In the genomic region with DNA sequence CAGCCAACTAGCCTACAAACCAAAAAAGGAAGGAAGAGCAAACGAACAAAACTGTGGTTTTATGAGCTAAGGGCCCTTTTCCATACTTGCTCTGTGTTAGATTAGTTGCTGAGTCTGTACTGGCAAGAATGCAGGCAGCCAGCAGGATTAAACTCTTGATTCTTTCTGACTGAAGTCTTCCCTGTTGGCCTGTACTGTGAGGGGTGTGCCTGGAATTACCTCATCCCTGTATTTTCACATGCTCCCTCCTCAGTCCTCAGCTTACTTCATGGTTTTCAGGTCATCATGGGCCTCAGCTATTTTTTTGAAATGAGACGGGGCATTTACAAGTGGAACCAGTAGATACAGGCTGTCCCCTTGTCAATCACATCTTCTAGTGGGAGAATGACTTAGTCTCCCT, we compare ENCODE assay signal across 26 mouse cellular contexts. TPM values are rescaled to one million over a fixed set of nuclear protein-coding genes. Genes with fewer than 3 reads are reported as not detected.
DNase-seq lines count a peak whose midpoint lies in the region; ATAC-seq and TF ChIP-seq lines count a peak whose summit lies in the region.
"Had no signal": no experiment of that assay in that cellular context is flagged by ENCODE, and none has a peak within 500 bp of the region (broad histone marks: within the 10 kb centered on the region; RNA-seq: fewer than 3 reads in every experiment).

No protein-coding gene starts in this region.

- peaks cover 80% of the 10 kb centered on the region for H3K36me3 ChIP-seq in forebrain, embryonic 12.5 days (replicated peaks)
- H3K36me3 ChIP-seq in forebrain, embryonic 11.5 days (ENCODE audit: control insufficient read depth, insufficient read depth, low read length) = peaks cover 13% of the 10 kb centered on the region; the same call in 1 of the 2 replicates
- peaks cover 72% of the 10 kb centered on the region for H3K36me3 ChIP-seq in limb, embryonic 14.5 days (ENCODE audit: control insufficient read depth, insufficient read depth, low read length)
- H3K36me3 ChIP-seq in limb, embryonic 10.5 days = peaks cover 91% of the 10 kb centered on the region

- TF ChIP-seq POLR2A in limb, embryonic 14.5 days (IDR thresholded peaks at IDR 0.05; ENCODE audit: borderline replicate concordance, extremely low read depth, insufficient read depth, insufficient read length) = no peak

- peaks cover 32% of the 10 kb centered on the region for H3K4me1 ChIP-seq in forebrain, embryonic 12.5 days
- peaks cover 21% of the 10 kb centered on the region for H3K4me1 ChIP-seq in forebrain, embryonic 11.5 days (replicated peaks; ENCODE audit: control insufficient read depth, insufficient read depth, low read length)
- no peaks in the 10 kb centered on the region for H3K4me1 ChIP-seq in limb, embryonic 14.5 days (ENCODE audit: control insufficient read depth, insufficient read depth, low read length)
- 0 out of 2 replicates have a peak, but pooled peaks cover 4% of the 10 kb centered on the region for H3K4me1 ChIP-seq in limb, embryonic 10.5 days

- H3K4me3 ChIP-seq in forebrain, embryonic 12.5 days (replicated peaks) = no peak overlapping the region
- no peak overlapping the region for H3K4me3 ChIP-seq in forebrain, embryonic 11.5 days (ENCODE audit: low read depth, low read length)
- H3K4me3 ChIP-seq in limb, embryonic 14.5 days (replicated peaks; ENCODE audit: low read length) = no peak overlapping the region
- H3K4me3 ChIP-seq in limb, embryonic 10.5 days = no peak overlapping the region
- H3K4me3 ChIP-seq: embryonic facial prominence, embryonic 13.5 days; erythroblast, embryonic 14.5 days; heart, embryonic 13.5 days; hindbrain, embryonic 13.5 days had no signal

- DNase-seq in forebrain, embryonic 11.5 days (ENCODE audit: low spot score) = no peak
- DNase-seq in limb, embryonic 14.5 days (ENCODE audit: low spot score) = no peak
- no peak for DNase-seq in limb, embryonic 10.5 days (ENCODE audit: low spot score)
- DNase-seq in skeletal muscle tissue, adult 2 months (ENCODE audit: low read depth, low spot score) = peak; percentile 50
- DNase-seq in layer of hippocampus, postnatal 14 days (ENCODE audit: low spot score in 2 of 2) = no peak
- DNase-seq: adrenal gland, postnatal 14 days; cerebellum, adult 11-12 months; cerebellum, adult 9-10 months; cerebellum, postnatal 25 days; gastrocnemius, postnatal 14 days; heart, postnatal 4 days had no signal

- H3K27me3 ChIP-seq in forebrain, embryonic 12.5 days = no peaks in the 10 kb centered on the region
- no peaks in the 10 kb centered on the region for H3K27me3 ChIP-seq in forebrain, embryonic 11.5 days (ENCODE audit: control insufficient read depth, insufficient read depth, low read length)
- H3K27me3 ChIP-seq in limb, embryonic 14.5 days (ENCODE audit: control insufficient read depth, insufficient read depth, low read length) = no peaks in the 10 kb centered on the region
- H3K27me3 ChIP-seq in limb, embryonic 10.5 days (ENCODE audit: low read depth, poor library complexity, severe bottlenecking) = no peaks in the 10 kb centered on the region
- H3K27me3 ChIP-seq: CH12.LX; embryonic facial prominence, embryonic 13.5 days; heart, embryonic 13.5 days; hindbrain, embryonic 13.5 days; Patski had no signal

- no peaks in the 10 kb centered on the region for H3K9me3 ChIP-seq in forebrain, embryonic 12.5 days
- no peaks in the 10 kb centered on the region for H3K9me3 ChIP-seq in forebrain, embryonic 11.5 days (ENCODE audit: control insufficient read depth, low read length)
- H3K9me3 ChIP-seq in limb, embryonic 14.5 days (ENCODE audit: control insufficient read depth, low read length) = no peaks in the 10 kb centered on the region
- H3K9me3 ChIP-seq in limb, embryonic 10.5 days (replicated peaks) = no peaks in the 10 kb centered on the region
- H3K9me3 ChIP-seq: embryonic facial prominence, embryonic 13.5 days; heart, embryonic 13.5 days; hindbrain, embryonic 13.5 days had no signal

- no peak for ATAC-seq in forebrain, embryonic 12.5 days (ENCODE audit: low FRiP score)
- no peak for ATAC-seq in forebrain, embryonic 11.5 days (replicated peaks; ENCODE audit: low FRiP score)
- peak; percentile 38; the same call in 1 of the 2 replicates for ATAC-seq in limb, embryonic 14.5 days (ENCODE audit: low FRiP score, low read depth)
- ATAC-seq: activated CD4-positive, CD25-positive, alpha-beta regulatory T cell, adult 4 months; forebrain, embryonic 14.5 days; hindbrain, postnatal 0 days; Patski had no signal

- H3K4me2 ChIP-seq in forebrain, embryonic 12.5 days = no peak overlapping the region
- no peak overlapping the region for H3K4me2 ChIP-seq in forebrain, embryonic 11.5 days (ENCODE audit: low read depth, low read length, severe bottlenecking)
- H3K4me2 ChIP-seq in limb, embryonic 14.5 days (replicated peaks; ENCODE audit: low read depth, low read length, severe bottlenecking) = no peak overlapping the region
- H3K4me2 ChIP-seq: embryonic facial prominence, embryonic 13.5 days; heart, embryonic 13.5 days; hindbrain, embryonic 13.5 days had no signal

- 77% methylated on average over 2 of the region's 2 CpGs for WGBS in forebrain, embryonic 12.5 days
- WGBS in forebrain, embryonic 11.5 days = 82% methylated on average over 2 of the region's 2 CpGs
- WGBS in limb, embryonic 14.5 days = 58% methylated on average over 2 of the region's 2 CpGs
- 87% methylated on average over 2 of the region's 2 CpGs for WGBS in limb, embryonic 10.5 days

- peak overlapping the region; percentile 93; the same call in 1 of the 2 replicates for H3K27ac ChIP-seq in forebrain, embryonic 12.5 days
- no peak overlapping the region for H3K27ac ChIP-seq in forebrain, embryonic 11.5 days (ENCODE audit: low read depth, low read length)
- no peak overlapping the region for H3K27ac ChIP-seq in limb, embryonic 14.5 days (replicated peaks; ENCODE audit: low read depth, low read length)
- no peak overlapping the region for H3K27ac ChIP-seq in limb, embryonic 10.5 days
- H3K27ac ChIP-seq: embryonic facial prominence, embryonic 13.5 days; heart, embryonic 13.5 days; hindbrain, embryonic 13.5 days; hindbrain, postnatal 0 days had no signal

- H3K9ac ChIP-seq in forebrain, embryonic 12.5 days = no peak overlapping the region
- no peak overlapping the region for H3K9ac ChIP-seq in forebrain, embryonic 11.5 days (ENCODE audit: low read length)
- no peak overlapping the region for H3K9ac ChIP-seq in limb, embryonic 14.5 days (ENCODE audit: low read depth, low read length, severe bottlenecking)
- H3K9ac ChIP-seq: embryonic facial prominence, embryonic 13.5 days; heart, embryonic 13.5 days; hindbrain, embryonic 13.5 days had no signal

RNA-seq across cellular contexts. Expression of gene Ghrh, which starts 22.1 kb away (rescaled TPM):
- 1.00 and 2.2 TPM in 2 replicates for polyA plus RNA-seq in forebrain, embryonic 12.5 days (2016; fragmentation: Nextera tagmentation; extraction: Ambion mirVana)
- 0.83 and 1.5 TPM in 2 replicates for polyA plus RNA-seq in forebrain, embryonic 11.5 days (2014; fragmentation: Nextera tagmentation; extraction: Ambion mirVana)
- polyA plus RNA-seq in limb, embryonic 14.5 days (2012; rRNA removed) = 0.54 and 0.65 TPM in 2 replicates
- polyA plus RNA-seq in limb, embryonic 14.5 days (2014; fragmentation: Nextera tagmentation; extraction: Ambion mirVana) = 0.56 TPM in 1 of 2 replicates, not detected in the other
- polyA plus RNA-seq in limb, embryonic 10.5 days (2016; fragmentation: Nextera tagmentation; extraction: Ambion mirVana) = not detected in 2 replicates
- total RNA-seq in layer of hippocampus, postnatal 14 days (2021) = not detected
- total RNA-seq: adrenal gland, adult 18-20 months; adrenal gland, postnatal 14 days; CH12.LX; gastrocnemius, postnatal 14 days; granulocyte monocyte progenitor cell, adult 5-6 weeks; heart, adult 8-10 months; heart, postnatal 4 days; hindbrain, postnatal 0 days had no signal
- polyA plus RNA-seq: activated CD4-positive, CD25-positive, alpha-beta regulatory T cell, adult 4 months; cortical plate, adult 2 months; erythroblast, embryonic 14.5 days; heart, embryonic 13.5 days; heart, postnatal 0 days; Patski had no signal

RNA-seq across cellular contexts. Expression of gene Manbal, which starts 42.2 kb away (rescaled TPM):
- 68.8 and 69.4 TPM in 2 replicates for polyA plus RNA-seq in forebrain, embryonic 12.5 days (2016; fragmentation: Nextera tagmentation; extraction: Ambion mirVana)
- 31.0 and 34.8 TPM in 2 replicates for polyA plus RNA-seq in forebrain, embryonic 11.5 days (2014; fragmentation: Nextera tagmentation; extraction: Ambion mirVana)
- polyA plus RNA-seq in limb, embryonic 14.5 days (2012; rRNA removed) = 80.4 and 82.3 TPM in 2 replicates
- 47.1 and 52.8 TPM in 2 replicates for polyA plus RNA-seq in limb, embryonic 14.5 days (2014; fragmentation: Nextera tagmentation; extraction: Ambion mirVana)
- polyA plus RNA-seq in limb, embryonic 10.5 days (2016; fragmentation: Nextera tagmentation; extraction: Ambion mirVana) = 70.0 and 70.9 TPM in 2 replicates
- 10 to 100 TPM; 69.7 to 72.9 TPM for total RNA-seq in layer of hippocampus, postnatal 14 days (2021)

RNA-seq across cellular contexts. Expression of gene Mroh8, which starts 45.9 kb away (rescaled TPM):
- polyA plus RNA-seq in forebrain, embryonic 12.5 days (2016; fragmentation: Nextera tagmentation; extraction: Ambion mirVana) = 0.67 and 0.88 TPM in 2 replicates
- 0.48 and 1.1 TPM in 2 replicates for polyA plus RNA-seq in forebrain, embryonic 11.5 days (2014; fragmentation: Nextera tagmentation; extraction: Ambion mirVana)
- polyA plus RNA-seq in limb, embryonic 14.5 days (2012; rRNA removed) = 0.18 and 0.24 TPM in 2 replicates
- 0.35 and 0.36 TPM in 2 replicates for polyA plus RNA-seq in limb, embryonic 14.5 days (2014; fragmentation: Nextera tagmentation; extraction: Ambion mirVana)
- polyA plus RNA-seq in limb, embryonic 10.5 days (2016; fragmentation: Nextera tagmentation; extraction: Ambion mirVana) = 0.58 and 0.66 TPM in 2 replicates
- 1 to 10 TPM in 1 of 2 experiments, under 1 TPM in 1; 0.46 to 1.3 TPM for total RNA-seq in layer of hippocampus, postnatal 14 days (2021)
- total RNA-seq: adrenal gland, postnatal 14 days; hindbrain, postnatal 0 days had no signal
- polyA plus RNA-seq: activated CD4-positive, CD25-positive, alpha-beta regulatory T cell, adult 4 months; erythroblast, embryonic 14.5 days had no signal

RNA-seq across cellular contexts. Expression of gene Rpn2, which starts 46.4 kb away (rescaled TPM):
- polyA plus RNA-seq in forebrain, embryonic 12.5 days (2016; fragmentation: Nextera tagmentation; extraction: Ambion mirVana) = 217 and 221 TPM in 2 replicates
- 272 and 277 TPM in 2 replicates for polyA plus RNA-seq in forebrain, embryonic 11.5 days (2014; fragmentation: Nextera tagmentation; extraction: Ambion mirVana)
- polyA plus RNA-seq in limb, embryonic 14.5 days (2012; rRNA removed) = 329 and 384 TPM in 2 replicates
- polyA plus RNA-seq in limb, embryonic 14.5 days (2014; fragmentation: Nextera tagmentation; extraction: Ambion mirVana) = 307 and 315 TPM in 2 replicates
- 284 and 290 TPM in 2 replicates for polyA plus RNA-seq in limb, embryonic 10.5 days (2016; fragmentation: Nextera tagmentation; extraction: Ambion mirVana)
- total RNA-seq in layer of hippocampus, postnatal 14 days (2021) = 100 to 1,000 TPM; 132 to 133 TPM
